Comparison of ENCODE assay signal across 22 mouse cellular contexts in genomic region chr15:3485367-3485766, GRCm38 (mm10).
DNase-seq lines count a peak whose midpoint lies in the region; ATAC-seq and TF ChIP-seq lines count a peak whose summit lies in the region.
"Had no signal": no experiment of that assay in that cellular context is flagged by ENCODE, and none has a peak within 500 bp of the region (broad histone marks: within the 10 kb centered on the region; RNA-seq: fewer than 3 reads in every experiment).

No protein-coding gene starts in this region.

- H3K4me2 ChIP-seq in liver, embryonic 11.5 days, result no peak overlapping the region
- H3K4me2 ChIP-seq: embryonic facial prominence, embryonic 12.5 days; embryonic facial prominence, embryonic 15.5 days; heart, embryonic 13.5 days; hindbrain, embryonic 12.5 days; hindbrain, embryonic 15.5 days had no signal

- no peak for ATAC-seq in liver, embryonic 11.5 days (replicated peaks; ENCODE audit: low FRiP score)
- ATAC-seq: CD4-positive, CD25-positive, alpha-beta regulatory T cell, adult 4 months; forebrain, embryonic 14.5 days; forebrain, postnatal 0 days had no signal

- 0 out of 2 replicates have a peak overlapping the region, but pooled peaks have one; percentile 16 for H3K27ac ChIP-seq in heart, adult 2 months
- peak overlapping the region; percentile 50; the same call in 1 of the 2 replicates for H3K27ac ChIP-seq in liver, adult 2 months (replicated peaks; ENCODE audit: insufficient read depth, low read depth, low read length)
- no peak overlapping the region for H3K27ac ChIP-seq in liver, embryonic 11.5 days (ENCODE audit: low read depth, low read length)
- H3K27ac ChIP-seq: embryonic facial prominence, embryonic 12.5 days; embryonic facial prominence, embryonic 15.5 days; heart, embryonic 13.5 days; hindbrain, embryonic 12.5 days; hindbrain, embryonic 15.5 days had no signal

- TF ChIP-seq CTCF in heart, adult 2 months (IDR thresholded peaks at IDR 0.05), result no peak
- no peak for TF ChIP-seq CTCF in liver, adult 2 months (IDR thresholded peaks at IDR 0.05; ENCODE audit: low read depth, low read length)
- no peak for TF ChIP-seq CTCF in lung, adult 2 months (IDR thresholded peaks at IDR 0.05; ENCODE audit: insufficient read depth, low read length)

- no peak overlapping the region for H3K4me3 ChIP-seq in heart, adult 2 months
- no peak overlapping the region for H3K4me3 ChIP-seq in liver, adult 2 months (ENCODE audit: insufficient read depth, low read depth, low read length)
- no peak overlapping the region for H3K4me3 ChIP-seq in liver, embryonic 11.5 days (ENCODE audit: low read depth, low read length)
- H3K4me3 ChIP-seq in lung, adult 2 months (replicated peaks; ENCODE audit: extremely low read depth, low read depth, low read length), result no peak overlapping the region
- H3K4me3 ChIP-seq: embryonic facial prominence, embryonic 12.5 days; embryonic facial prominence, embryonic 15.5 days; heart, embryonic 13.5 days; hindbrain, embryonic 12.5 days; hindbrain, embryonic 15.5 days had no signal

- no peaks in the 10 kb centered on the region for H3K27me3 ChIP-seq in heart, adult 2 months (ENCODE audit: control insufficient read depth, insufficient read depth, low read length)
- no peaks in the 10 kb centered on the region for H3K27me3 ChIP-seq in liver, adult 2 months (ENCODE audit: control insufficient read depth, insufficient read depth, low read length)
- H3K27me3 ChIP-seq in liver, embryonic 11.5 days (replicated peaks; ENCODE audit: control insufficient read depth, insufficient read depth, low read length), result no peaks in the 10 kb centered on the region
- H3K27me3 ChIP-seq: embryonic facial prominence, embryonic 12.5 days; embryonic facial prominence, embryonic 15.5 days; heart, embryonic 13.5 days; hindbrain, embryonic 12.5 days; hindbrain, embryonic 15.5 days had no signal

- TF ChIP-seq EP300 in heart, adult 2 months (IDR thresholded peaks at IDR 0.05; ENCODE audit: insufficient read depth, low read depth, low read length), result no peak

- H3K36me3 ChIP-seq in heart, adult 2 months (ENCODE audit: control insufficient read depth, insufficient read depth, low read length), result peaks cover 13% of the 10 kb centered on the region
- peaks cover 4% of the 10 kb centered on the region; the same call in 1 of the 2 replicates for H3K36me3 ChIP-seq in liver, adult 2 months (ENCODE audit: control insufficient read depth, insufficient read depth, low read length)
- no peaks in the 10 kb centered on the region for H3K36me3 ChIP-seq in liver, embryonic 11.5 days (ENCODE audit: control insufficient read depth, insufficient read depth, low read length)
- H3K36me3 ChIP-seq: embryonic facial prominence, embryonic 12.5 days; embryonic facial prominence, embryonic 15.5 days; heart, embryonic 13.5 days; hindbrain, embryonic 12.5 days; hindbrain, embryonic 15.5 days had no signal

- DNase-seq in heart, adult 2 months, result no peak
- no peak for DNase-seq in heart, postnatal 36 days
- DNase-seq in liver, adult 2 months (ENCODE audit: extremely low read depth, low read depth, low spot score), result peak; percentile 99
- DNase-seq in liver, embryonic 11.5 days (ENCODE audit: low spot score), result no peak
- peak; percentile 42 for DNase-seq in lung, postnatal 36 days
- DNase-seq in lung, adult 2 months, result no peak
- DNase-seq: adrenal gland, adult 2 months; adrenal gland, postnatal 14 days; cerebellum, adult 11 months; cerebellum, adult 2 months; cerebellum, adult 9-11 months; cerebellum, postnatal 25 days; forebrain, postnatal 0 days; gastrocnemius, postnatal 25 days; heart, postnatal 14 days had no signal

- intact Hi-C loops in heart, adult 2 months (cut with DNase I), result no loop called here
- intact Hi-C loops in heart, postnatal 36 days (cut with DNase I), result no loop called here

- no peak overlapping the region for H3K9ac ChIP-seq in heart, adult 2 months (ENCODE audit: low read depth, low read length)
- H3K9ac ChIP-seq in liver, adult 2 months (ENCODE audit: low read depth, low read length), result no peak overlapping the region
- no peak overlapping the region for H3K9ac ChIP-seq in liver, embryonic 11.5 days (ENCODE audit: low read depth, low read length)
- H3K9ac ChIP-seq: embryonic facial prominence, embryonic 12.5 days; embryonic facial prominence, embryonic 15.5 days; forebrain, postnatal 0 days; heart, embryonic 13.5 days; hindbrain, embryonic 12.5 days; hindbrain, embryonic 15.5 days had no signal

- TF ChIP-seq POLR2A in heart, adult 2 months (IDR thresholded peaks at IDR 0.05; ENCODE audit: insufficient read depth, low read depth, low read length), result no peak
- TF ChIP-seq POLR2A in liver, adult 2 months (IDR thresholded peaks at IDR 0.05; ENCODE audit: extremely low read depth, insufficient read depth, low read length), result no peak
- TF ChIP-seq POLR2A in lung, adult 2 months (IDR thresholded peaks at IDR 0.05; ENCODE audit: borderline replicate concordance, extremely low read depth, low read depth, low read length), result no peak

- peaks cover 8% of the 10 kb centered on the region for H3K4me1 ChIP-seq in heart, adult 2 months (ENCODE audit: control insufficient read depth, insufficient read depth, low read length)
- H3K4me1 ChIP-seq in liver, adult 2 months (ENCODE audit: control insufficient read depth, insufficient read depth, low read length), result peaks cover 42% of the 10 kb centered on the region
- H3K4me1 ChIP-seq in liver, embryonic 11.5 days (replicated peaks; ENCODE audit: control insufficient read depth, insufficient read depth, low read length), result no peaks in the 10 kb centered on the region
- H3K4me1 ChIP-seq in lung, adult 2 months (ENCODE audit: control insufficient read depth, insufficient read depth, low read length), result peaks cover 6% of the 10 kb centered on the region
- H3K4me1 ChIP-seq: embryonic facial prominence, embryonic 12.5 days; embryonic facial prominence, embryonic 15.5 days; heart, embryonic 13.5 days; hindbrain, embryonic 12.5 days; hindbrain, embryonic 15.5 days had no signal

- 69% methylated on average over 1 of the region's 1 CpGs for WGBS in heart, adult 2 months
- WGBS in liver, adult 2 months, result 24% methylated on average over 1 of the region's 1 CpGs
- WGBS in liver, embryonic 11.5 days, result 83% methylated on average over 1 of the region's 1 CpGs
- WGBS in lung, adult 2 months, result 48% methylated on average over 1 of the region's 1 CpGs

- H3K9me3 ChIP-seq in liver, embryonic 11.5 days (ENCODE audit: control insufficient read depth, low read length), result no peaks in the 10 kb centered on the region
- H3K9me3 ChIP-seq: embryonic facial prominence, embryonic 12.5 days; embryonic facial prominence, embryonic 15.5 days; heart, embryonic 13.5 days; hindbrain, embryonic 12.5 days; hindbrain, embryonic 15.5 days had no signal

- H3K79me2 ChIP-seq in heart, adult 2 months (replicated peaks; ENCODE audit: control insufficient read depth, insufficient read depth, low read length), result no peaks in the 10 kb centered on the region
- H3K79me2 ChIP-seq in liver, adult 2 months (ENCODE audit: control insufficient read depth, insufficient read depth, low read length), result no peaks in the 10 kb centered on the region; the same call in 1 of the 2 replicates

Comparison
In these comparisons a context has a peak if more than half of its experiments do, and no peak if none do; other contexts are left out.
1. DNase-seq: peak in liver, adult 2 months (single experiment) and lung, postnatal 36 days (single experiment); none in heart, adult 2 months (0 of 2), heart, postnatal 36 days (0 of 2), liver, embryonic 11.5 days (single experiment) and lung, adult 2 months (single experiment).